Mouse (Mus musculus) cerebellum, postnatal 14 days (tissue): ENCODE measurements around the gene Fgfr1op2.
"Not testable (repeated sequence)": the region's sequence is repeated elsewhere in the genome, so short reads cannot be mapped to it uniquely, and the experiment has no call there.

Experiments used
- DNase-seq, 2 experiments: peaks; one replicate each; pipeline ENCODE4 v3.0.0; 2021; ENCODE audit warnings: mixed read lengths in 2 of 2

Gene Fgfr1op2

GRCm38 (mm10) chr6:146576903-146577302, at the start of gene Fgfr1op2:
Gene Fgfr1op2 (plus strand): TSS chr6:146577203.
- DNase-seq: no peak

- DNase-seq: no peak
Measured at GRCm38 (mm10) chr6:146527537-146527936, 49.5 kb upstream of the Fgfr1op2 start.

GRCm38 (mm10) chr6:146530363-146530762, 46.6 kb upstream of the Fgfr1op2 start:
- no peak for DNase-seq

GRCm38 (mm10) chr6:146530769-146531168, 46.2 kb upstream of the Fgfr1op2 start:
- no peak for DNase-seq

GRCm38 (mm10) chr6:146533146-146533545, 43.9 kb upstream of the Fgfr1op2 start:
- no peak for DNase-seq

- DNase-seq: no peak
Measured at GRCm38 (mm10) chr6:146535501-146535900, 41.5 kb upstream of the Fgfr1op2 start.

GRCm38 (mm10) chr6:146537111-146537510, 39.9 kb upstream of the Fgfr1op2 start:
- no peak for DNase-seq

- DNase-seq: no peak
Measured at GRCm38 (mm10) chr6:146538071-146538470, 38.9 kb upstream of the Fgfr1op2 start.

- DNase-seq: peak; percentile 11 to 12
Measured at GRCm38 (mm10) chr6:146538661-146539060, 38.3 kb upstream of the Fgfr1op2 start.

- no peak for DNase-seq
Measured at GRCm38 (mm10) chr6:146540386-146540785, 36.6 kb upstream of the Fgfr1op2 start.

GRCm38 (mm10) chr6:146544622-146545021, 32.4 kb upstream of the Fgfr1op2 start:
- DNase-seq: no peak

GRCm38 (mm10) chr6:146545289-146545865, 31.6 kb upstream of the Fgfr1op2 start:
- DNase-seq: no peak

GRCm38 (mm10) chr6:146550421-146550820, 26.6 kb upstream of the Fgfr1op2 start:
- DNase-seq: no peak

- no peak for DNase-seq
Measured at GRCm38 (mm10) chr6:146551326-146551725, 25.7 kb upstream of the Fgfr1op2 start.

- not testable (repeated sequence) for DNase-seq
Measured at GRCm38 (mm10) chr6:146562461-146562860, 14.5 kb upstream of the Fgfr1op2 start.

GRCm38 (mm10) chr6:146572073-146572472, 4.9 kb upstream of the Fgfr1op2 start:
- no peak for DNase-seq

- peak; percentile 97 to 98 for DNase-seq
Measured at GRCm38 (mm10) chr6:146577310-146578109, 507 bp downstream of the Fgfr1op2 start, which contains the start of gene Ints13. Gene Ints13 (minus strand): TSS chr6:146577835.

- DNase-seq: no peak
Measured at GRCm38 (mm10) chr6:146578111-146578531, 1.1 kb downstream of the Fgfr1op2 start.

- peak; percentile 22 to 26 for DNase-seq
Measured at GRCm38 (mm10) chr6:146578586-146578985, 1.6 kb downstream of the Fgfr1op2 start.

GRCm38 (mm10) chr6:146580381-146580926, 3.5 kb downstream of the Fgfr1op2 start:
- no peak for DNase-seq

GRCm38 (mm10) chr6:146583366-146584046, 6.5 kb downstream of the Fgfr1op2 start:
- no peak for DNase-seq

GRCm38 (mm10) chr6:146585134-146585533, 8.1 kb downstream of the Fgfr1op2 start:
- DNase-seq: no peak

GRCm38 (mm10) chr6:146602601-146603000, 25.6 kb downstream of the Fgfr1op2 start:
- DNase-seq: no peak
